In genomic region chr7:27473156-27473834, GRCm38 (mm10) we compare ENCODE assay signal across 8 mouse cellular contexts. TPM values are rescaled to one million over a fixed set of nuclear protein-coding genes. Genes with fewer than 3 reads are reported as not detected.
A peak's percentile ranks its signal among the peaks of the same experiment; 100 is the strongest.
DNase-seq lines count a peak whose midpoint lies in the region; ATAC-seq and TF ChIP-seq lines count a peak whose summit lies in the region.

Gene Sertad3 (plus strand): TSS chr7:27473768.

- peak within 1 kb of the TSS; percentile 86 for H3K4me2 ChIP-seq in forebrain, embryonic 15.5 days (replicated peaks)
- peak within 1 kb of the TSS; percentile 69 for H3K4me2 ChIP-seq in lung, embryonic 14.5 days

- peak; percentile 90 for ATAC-seq in forebrain, embryonic 15.5 days (replicated peaks)
- ATAC-seq in lung, embryonic 14.5 days (ENCODE audit: insufficient read depth) = peak; percentile 94

- peak within 1 kb of the TSS; percentile 7 for H3K27ac ChIP-seq in ES-E14 (ENCODE audit: insufficient read depth, low read depth, low read length, poor library complexity, severe bottlenecking)
- H3K27ac ChIP-seq in forebrain, embryonic 15.5 days (replicated peaks) = peak within 1 kb of the TSS; percentile 93
- peak within 1 kb of the TSS; percentile 88 for H3K27ac ChIP-seq in layer of hippocampus, adult 2 months
- H3K27ac ChIP-seq in lung, embryonic 14.5 days (ENCODE audit: low read depth) = peak within 1 kb of the TSS; percentile 96
- H3K27ac ChIP-seq in olfactory bulb, adult 2 months (ENCODE audit: insufficient read depth, low read depth, low read length) = peak within 1 kb of the TSS; percentile 61
- H3K27ac ChIP-seq in thymus, adult 2 months (ENCODE audit: control insufficient read depth, insufficient read depth, low read length) = peak within 1 kb of the TSS; percentile 77

- no peaks in the 10 kb centered on the region for H3K9me3 ChIP-seq in ES-E14 (ENCODE audit: control insufficient read depth, insufficient read depth, low read depth, low read length)
- no peaks in the 10 kb centered on the region for H3K9me3 ChIP-seq in forebrain, embryonic 15.5 days
- no peaks in the 10 kb centered on the region for H3K9me3 ChIP-seq in lung, embryonic 14.5 days (ENCODE audit: low read depth, low read length)

- peaks cover 5 to 11% of the 10 kb centered on the region in 2 experiments; a peak in 2 of 4 replicates for H3K4me1 ChIP-seq in ES-E14 (ENCODE audit: control insufficient read depth in 2 of 2, insufficient read depth in 2 of 2, low read length in 2 of 2, poor library complexity in 1 of 2)
- H3K4me1 ChIP-seq in forebrain, embryonic 15.5 days = peaks cover 19% of the 10 kb centered on the region
- peaks cover 8% of the 10 kb centered on the region; the same call in 1 of the 2 replicates for H3K4me1 ChIP-seq in lung, embryonic 14.5 days (ENCODE audit: insufficient read depth)
- no peaks in the 10 kb centered on the region for H3K4me1 ChIP-seq in olfactory bulb, adult 2 months (ENCODE audit: control insufficient read depth, insufficient read depth, low read length)
- no peaks in the 10 kb centered on the region for H3K4me1 ChIP-seq in thymus, adult 2 months (replicated peaks; ENCODE audit: control insufficient read depth, insufficient read depth, low read length)

- under 1% methylated on average over 36 of the region's 36 CpGs for WGBS in forebrain, embryonic 15.5 days
- under 1% methylated on average over 36 of the region's 36 CpGs for WGBS in lung, embryonic 14.5 days
- WGBS in olfactory bulb, adult 2 months = under 1% methylated on average over 36 of the region's 36 CpGs
- under 1% methylated on average over 36 of the region's 36 CpGs for WGBS in thymus, adult 2 months

- TF ChIP-seq CTCF in layer of hippocampus, adult 2 months (conservative IDR thresholded peaks at IDR 0.05) = no peak; the same call in 1 of the 2 replicates
- TF ChIP-seq CTCF in lung, embryonic 14.5 days (IDR thresholded peaks at IDR 0.05; ENCODE audit: low read depth) = peak; percentile 23
- no peak for TF ChIP-seq CTCF in olfactory bulb, adult 2 months (IDR thresholded peaks at IDR 0.05; ENCODE audit: insufficient read depth, low read depth, low read length)
- 0 out of 2 replicates have a peak, but pooled peaks have one; percentile 39 for TF ChIP-seq CTCF in thymus, adult 2 months (IDR thresholded peaks at IDR 0.05; ENCODE audit: borderline replicate concordance, control insufficient read depth, extremely low read depth, insufficient read depth, low read length, poor library complexity)

- peak; percentile 97 for DNase-seq in ES-E14 (ENCODE audit: low read depth, low spot score)
- peak; percentile 99 for DNase-seq in cerebellum, adult 11-12 months
- DNase-seq in heart, postnatal 36 days = peak; percentile 100
- peak; percentile 96 to 97 for DNase-seq in layer of hippocampus, adult 2 months (ENCODE audit: low spot score in 2 of 2)
- DNase-seq in lung, embryonic 14.5 days = peak; percentile 100
- peak; percentile 97 for DNase-seq in thymus, adult 2 months

- TF ChIP-seq POLR2A in olfactory bulb, adult 2 months (IDR thresholded peaks at IDR 0.05; ENCODE audit: insufficient read depth, low read depth, low read length) = peak; percentile 39; the same call in 1 of the 2 replicates
- TF ChIP-seq POLR2A in thymus, adult 2 months (IDR thresholded peaks at IDR 0.05; ENCODE audit: control insufficient read depth, extremely low read depth, insufficient read depth, low read length, poor library complexity) = peak; percentile 46

- in situ Hi-C loops in ES-E14 (cut with MboI; ENCODE audit: low sequenced_read_pairs in 2 of 2, unreplicated experiment in 2 of 2) = no loop called here

- peak within 1 kb of the TSS; percentile 78 to 85 for H3K4me3 ChIP-seq in ES-E14 (ENCODE audit: insufficient read depth in 1 of 2, low read depth in 1 of 2, low read length in 2 of 2, poor library complexity in 1 of 2, severe bottlenecking in 1 of 2)
- peak within 1 kb of the TSS; percentile 77 for H3K4me3 ChIP-seq in forebrain, embryonic 15.5 days
- peak within 1 kb of the TSS; percentile 69 for H3K4me3 ChIP-seq in layer of hippocampus, adult 2 months
- H3K4me3 ChIP-seq in lung, embryonic 14.5 days (ENCODE audit: low read depth, low read length) = peak within 1 kb of the TSS; percentile 75
- peak within 1 kb of the TSS; percentile 70 for H3K4me3 ChIP-seq in olfactory bulb, adult 2 months (ENCODE audit: insufficient read depth, low read depth, low read length)
- peak within 1 kb of the TSS; percentile 57 for H3K4me3 ChIP-seq in thymus, adult 2 months (ENCODE audit: control insufficient read depth, insufficient read depth, low read length)

- intact Hi-C loops in heart, postnatal 36 days (cut with DNase I) = loop anchor here (5.0 kb wide), 1 partner anchor 116 kb away; the partner anchor contains the start of genes Gm20479 and Shkbp1

- 0 out of 2 replicates have a peak, but pooled peaks cover 4% of the 10 kb centered on the region for H3K36me3 ChIP-seq in ES-E14 (ENCODE audit: control insufficient read depth, insufficient read depth, low read length, poor library complexity, severe bottlenecking)
- H3K36me3 ChIP-seq in forebrain, embryonic 15.5 days = peaks cover 7% of the 10 kb centered on the region; the same call in 1 of the 2 replicates
- H3K36me3 ChIP-seq in lung, embryonic 14.5 days (ENCODE audit: insufficient read depth) = peaks cover 20% of the 10 kb centered on the region
- peaks cover 9% of the 10 kb centered on the region; the same call in 1 of the 2 replicates for H3K36me3 ChIP-seq in thymus, adult 2 months (ENCODE audit: control insufficient read depth, insufficient read depth, low read length)

- peak within 1 kb of the TSS; percentile 66 for H3K9ac ChIP-seq in ES-E14 (ENCODE audit: insufficient read depth, low read depth, low read length, poor library complexity, severe bottlenecking)
- H3K9ac ChIP-seq in forebrain, embryonic 15.5 days (replicated peaks) = peak within 1 kb of the TSS; percentile 49
- peak within 1 kb of the TSS; percentile 67 for H3K9ac ChIP-seq in lung, embryonic 14.5 days

- H3K27me3 ChIP-seq in forebrain, embryonic 15.5 days = no peaks in the 10 kb centered on the region
- no peaks in the 10 kb centered on the region for H3K27me3 ChIP-seq in lung, embryonic 14.5 days (ENCODE audit: insufficient read depth, low read length)
- no peaks in the 10 kb centered on the region for H3K27me3 ChIP-seq in thymus, adult 2 months (ENCODE audit: control insufficient read depth, insufficient read depth, low read length)

TF ChIP-seq in ES-E14, 5 proteins besides CTCF, POLR2A, EP300 and RAD21:
- TF ChIP-seq ZNF384 (IDR thresholded peaks at IDR 0.05; ENCODE audit: low read depth, low read length) (no peak), HCFC1 (IDR thresholded peaks at IDR 0.05; ENCODE audit: borderline replicate concordance, insufficient read depth, low read length) (peak; percentile 47; the same call in 1 of the 2 replicates), CHD2 (IDR thresholded peaks at IDR 0.05; ENCODE audit: low read depth, low read length) (peak; percentile 23; the same call in 1 of the 2 replicates)
TF ChIP-seq in ES-E14: peak in this region for 2.

RNA-seq across cellular contexts. Expression of gene Sertad3, which starts in this region (rescaled TPM):
- total RNA-seq in ES-E14 (2012; rRNA removed) = 5.4 and 6.2 TPM in 2 replicates
- 13.8 and 14.3 TPM in 2 replicates for polyA plus RNA-seq in forebrain, embryonic 15.5 days (2015; fragmentation: Nextera tagmentation; extraction: Ambion mirVana)
- 1 to 10 TPM; 8.3 to 8.4 TPM for total RNA-seq in heart, postnatal 36 days (2021)
- 1 to 10 TPM; 3.3 to 3.8 TPM for total RNA-seq in layer of hippocampus, adult 2 months (2021)
- 22.0 and 24.3 TPM in 2 replicates for polyA plus RNA-seq in lung, embryonic 14.5 days (2014; fragmentation: Nextera tagmentation; extraction: Ambion mirVana)
- not detected in 2 replicates for polyA plus RNA-seq in olfactory bulb, adult 2 months (2012; ENCODE audit: insufficient read depth, insufficient read length, low replicate concordance, missing spikeins)
- polyA plus RNA-seq in thymus, adult 2 months (2012; rRNA removed) = 25.8 and 26.7 TPM in 2 replicates

Comparison
In these comparisons a context has a peak if more than half of its experiments do, and no peak if none do; other contexts are left out.
1. Peak in every context shown above with its lines: DNase-seq, ATAC-seq, H3K4me3 ChIP-seq and H3K27ac ChIP-seq.
2. RNA of gene Sertad3 (polyA plus RNA-seq): 25.8 to 26.7 TPM in thymus, adult 2 months, 22.0 to 24.3 TPM in lung, embryonic 14.5 days and 13.8 to 14.3 TPM in forebrain, embryonic 15.5 days; not detected in olfactory bulb, adult 2 months; every median in the first group is over 10 times any median in the second.
3. H3K27ac ChIP-seq: peak in every context shown above with its lines; median percentile 96 in lung, embryonic 14.5 days; 93 in forebrain, embryonic 15.5 days; 88 in layer of hippocampus, adult 2 months; 77 in thymus, adult 2 months; 61 in olfactory bulb, adult 2 months; 7 in ES-E14.
4. CTCF ChIP-seq: peak in lung, embryonic 14.5 days (single experiment) and thymus, adult 2 months (single experiment); none in layer of hippocampus, adult 2 months (single experiment) and olfactory bulb, adult 2 months (single experiment).